Mouse (Mus musculus) testis, adult 2 months (tissue): ENCODE measurements at regions not wholly inside any gene's neighbourhood (a gene's known extent, or its start where the extent isn't known, plus 50 kb on each side); places are given as distances from the start of the nearest gene placed in this dataset.

ENCODE experiments used
- H3K27ac ChIP-seq: fragments of 200-500 bp; 2 replicates; pipeline ENCODE4 v1.5.1; 2012; ENCODE audit warnings: low read depth, low read length; ENCODE audit not compliant: control insufficient read depth, insufficient read depth
- H3K27me3 ChIP-seq: fragments of 200-500 bp; 2 replicates; pipeline ENCODE4 v1.6.1; 2012; ENCODE audit warnings: mild to moderate bottlenecking, low read length, moderate library complexity; ENCODE audit not compliant: control insufficient read depth, insufficient read depth
- H3K36me3 ChIP-seq: fragments of 200-500 bp; 2 replicates; pipeline ENCODE4 v1.6.1; 2012; ENCODE audit warnings: mild to moderate bottlenecking, low read length; ENCODE audit not compliant: control insufficient read depth, insufficient read depth
- H3K4me1 ChIP-seq: fragments of 200-500 bp; 2 replicates; pipeline ENCODE4 v1.6.1; 2012; ENCODE audit warnings: low read length; ENCODE audit not compliant: control insufficient read depth, insufficient read depth
- H3K4me3 ChIP-seq: fragments of 200-500 bp; 2 replicates; pipeline ENCODE4 v1.5.1; 2012; ENCODE audit warnings: low read depth, mild to moderate bottlenecking, low read length, moderate library complexity, mixed read lengths; ENCODE audit not compliant: control insufficient read depth
- CTCF ChIP-seq: fragments of 200-500 bp; IDR thresholded peaks from 2 replicates; pipeline ENCODE4 v1.5.1; 2012; ENCODE audit warnings: low read depth, mild to moderate bottlenecking, inconsistent platforms, low read length, moderate library complexity; ENCODE audit not compliant: control insufficient read depth, insufficient read depth, insufficient replicate concordance
- POLR2A ChIP-seq: fragments of 200-500 bp; IDR thresholded peaks from 2 replicates; pipeline ENCODE4 v1.6.1; 2012; ENCODE audit warnings: low read depth, mild to moderate bottlenecking, inconsistent platforms, low read length, moderate library complexity; ENCODE audit not compliant: control insufficient read depth

DNA sequence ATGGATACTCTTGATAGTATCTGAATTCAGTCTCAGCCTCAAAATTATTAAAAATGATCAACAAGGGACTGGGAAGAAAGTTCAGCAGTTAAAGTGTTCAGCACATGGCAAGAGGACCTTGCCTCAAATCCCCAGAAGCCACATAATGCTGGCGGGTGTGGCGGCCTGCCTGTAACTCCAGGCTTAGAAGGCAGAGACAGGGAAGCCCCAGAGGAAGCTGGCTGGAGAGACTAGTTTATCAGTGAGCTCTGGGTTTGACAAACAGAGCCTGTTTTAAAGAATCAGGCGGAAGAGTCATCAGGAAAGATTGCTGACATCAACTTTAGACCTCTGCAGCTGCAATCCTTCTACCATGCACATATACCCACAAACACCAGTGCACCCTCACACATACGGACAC, 52.1 kb upstream of the Fyn start:
- no peak overlapping the region for H3K27ac ChIP-seq
- peaks cover 10% of the 10 kb centered on the region for H3K4me1 ChIP-seq
- TF ChIP-seq POLR2A (no peak), CTCF (no peak)
- H3K27me3 ChIP-seq = no peaks in the 10 kb centered on the region
- H3K36me3 ChIP-seq = no peaks in the 10 kb centered on the region
- no peak overlapping the region for H3K4me3 ChIP-seq

DNA sequence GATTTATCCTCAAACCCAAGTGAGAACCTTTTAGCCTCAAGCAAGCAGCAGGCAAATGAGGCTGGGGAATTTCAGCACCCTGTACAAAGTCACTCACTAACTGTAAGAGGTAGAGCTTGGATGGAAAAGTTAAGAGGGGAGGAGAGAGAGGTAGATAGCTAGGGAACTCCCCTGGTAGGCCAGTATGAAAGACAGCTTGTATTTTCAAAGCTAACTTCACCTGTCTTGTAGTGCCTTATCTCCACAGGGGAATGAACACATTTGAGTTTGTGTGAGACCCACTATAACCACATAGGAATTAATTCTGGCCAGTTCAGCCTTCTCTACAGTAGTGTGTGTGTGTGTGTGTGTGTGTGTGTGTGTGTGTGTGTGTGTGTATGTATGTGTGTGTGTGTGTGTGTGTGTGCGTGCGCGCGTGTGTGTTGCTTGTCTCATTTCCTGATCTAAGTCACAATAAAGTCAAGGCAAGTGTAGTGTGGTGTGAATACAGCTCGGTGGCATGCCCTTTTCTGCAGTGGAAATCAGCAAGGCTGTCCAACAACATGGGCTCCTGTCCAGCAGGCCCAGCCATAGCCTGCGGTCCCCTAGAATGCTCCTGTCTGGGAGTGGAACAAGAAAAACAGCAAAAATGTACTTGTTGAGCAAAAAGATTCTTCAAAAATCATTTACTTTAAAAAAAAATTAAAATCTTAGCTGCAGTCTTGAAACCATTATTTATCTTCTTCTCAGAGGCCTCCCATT, 53.1 kb upstream of the Fyn start:
- Histone ChIP-seq H3K27me3 (no peaks in the 10 kb centered on the region), H3K4me1 (peaks cover 2% of the 10 kb centered on the region), H3K36me3 (no peaks in the 10 kb centered on the region), H3K27ac (no peak overlapping the region), H3K4me3 (no peak overlapping the region)
- TF ChIP-seq CTCF (no peak), POLR2A (no peak)

DNA sequence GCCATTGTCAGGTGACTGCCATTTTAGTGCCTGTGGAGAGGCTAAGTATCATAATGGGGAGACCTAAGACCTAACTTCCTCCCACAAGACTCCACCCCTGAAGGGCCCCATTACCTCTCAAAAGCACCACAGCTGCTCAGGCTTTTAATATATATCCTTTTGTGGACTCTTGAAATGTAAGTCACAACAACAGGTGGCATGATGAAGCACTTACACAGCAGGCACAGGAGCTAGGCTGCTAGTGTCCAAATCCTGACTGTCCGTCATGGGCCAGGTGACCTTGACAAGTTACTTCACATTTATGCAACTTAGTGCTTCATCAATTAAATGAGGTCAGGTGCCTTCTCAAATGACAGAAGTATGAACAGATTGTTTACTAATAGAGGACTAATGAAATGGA, 57.2 kb upstream of the Fyn start:
- no peak for TF ChIP-seq CTCF
- Histone ChIP-seq H3K27ac (no peak overlapping the region), H3K36me3 (no peaks in the 10 kb centered on the region), H3K27me3 (no peaks in the 10 kb centered on the region), H3K4me3 (no peak overlapping the region), H3K4me1 (no peaks in the 10 kb centered on the region)

DNA sequence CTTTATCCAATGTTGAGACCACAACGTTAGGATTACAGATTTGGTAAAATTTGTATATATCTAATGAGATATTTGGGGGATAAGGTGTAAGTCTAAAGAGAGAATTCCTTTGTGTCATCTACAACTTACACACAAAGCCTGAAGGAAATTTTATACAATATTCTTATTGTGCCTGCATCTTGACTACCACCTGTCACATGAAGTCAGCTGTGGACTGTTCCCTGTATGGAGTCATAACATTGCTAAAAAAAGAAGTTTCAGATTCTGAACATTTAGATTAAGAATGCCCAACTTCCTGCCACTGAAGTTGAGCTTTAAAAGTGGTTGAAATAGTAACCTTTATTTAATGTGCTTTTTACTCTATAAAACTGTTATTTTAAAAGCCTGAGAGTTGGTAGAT, 60.1 kb upstream of the Fyn start:
- Histone ChIP-seq H3K27ac (no peak overlapping the region), H3K36me3 (no peaks in the 10 kb centered on the region), H3K27me3 (no peaks in the 10 kb centered on the region), H3K4me1 (no peaks in the 10 kb centered on the region), H3K4me3 (no peak overlapping the region)
- TF ChIP-seq CTCF (no peak), POLR2A (no peak)

DNA sequence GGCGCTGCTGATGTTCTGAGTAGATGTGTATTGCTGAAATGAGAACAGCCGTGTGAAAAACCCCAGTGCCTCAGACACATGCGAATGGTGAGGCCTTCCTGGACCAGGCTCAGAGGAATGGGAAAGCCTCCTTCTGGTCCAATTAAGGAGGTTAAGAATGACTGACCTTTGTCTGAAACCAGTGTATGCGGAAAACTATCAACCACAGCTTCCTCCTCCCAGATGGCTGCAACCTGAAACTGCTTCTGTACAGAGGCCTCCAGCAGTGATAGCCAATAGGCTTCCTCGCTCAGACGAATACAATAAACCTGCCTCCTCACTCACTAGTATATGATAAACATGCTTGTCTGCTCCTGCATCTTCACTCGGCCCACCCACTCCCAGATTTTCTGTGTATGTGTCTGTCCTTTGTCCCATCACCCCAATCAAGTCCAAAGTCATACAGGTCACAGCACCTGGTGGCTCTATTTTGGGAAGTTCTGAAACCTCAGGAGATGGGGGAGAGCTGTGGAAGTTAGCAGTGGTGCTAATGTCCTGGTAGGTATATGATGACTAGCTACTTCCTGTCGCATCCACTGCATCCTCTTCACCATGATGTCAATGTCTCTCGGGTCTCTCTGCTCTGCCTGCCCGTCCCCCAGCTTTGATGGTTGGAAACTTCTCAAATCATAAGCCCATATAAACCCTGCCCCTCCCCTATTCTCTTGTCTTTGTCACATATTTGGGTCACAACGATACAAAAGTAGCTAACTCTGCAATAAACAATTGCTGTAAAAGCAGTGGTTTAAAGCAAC, 75.8 kb upstream of the Fyn start:
- H3K27ac ChIP-seq = no peak overlapping the region

DNA sequence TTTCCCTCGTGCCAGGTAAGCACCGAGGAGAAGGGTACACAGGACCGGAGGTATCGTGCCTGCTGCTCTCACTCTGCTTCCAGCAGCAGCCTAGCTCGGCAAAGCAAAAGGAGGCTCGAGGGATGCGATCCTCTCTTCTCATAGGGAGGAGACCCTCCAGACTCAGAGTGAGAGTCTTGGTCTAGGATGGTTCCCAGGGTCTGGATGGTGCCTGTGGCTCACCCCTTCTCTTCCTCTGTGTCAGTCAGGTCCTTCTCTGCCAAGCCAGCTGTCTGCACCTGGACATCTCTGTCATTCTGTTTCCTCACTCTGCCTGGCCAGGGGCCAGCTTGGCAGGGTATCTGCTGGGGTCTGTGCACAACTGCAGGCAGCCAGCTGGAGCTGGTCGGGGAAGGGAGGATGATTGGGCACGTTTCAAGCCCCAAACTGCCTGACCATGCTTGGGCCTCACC, 76.9 kb upstream of the Fyn start:
- H3K27ac ChIP-seq = no peak overlapping the region
- H3K4me3 ChIP-seq = no peak overlapping the region

More for the DNA sequence above, 75.8 kb upstream of the Fyn start:
- TF ChIP-seq CTCF = no peak
- TF ChIP-seq POLR2A = no peak
- Histone ChIP-seq H3K27me3 (no peaks in the 10 kb centered on the region), H3K4me3 (no peak overlapping the region), H3K4me1 (peaks cover 2% of the 10 kb centered on the region), H3K36me3 (no peaks in the 10 kb centered on the region)

DNA sequence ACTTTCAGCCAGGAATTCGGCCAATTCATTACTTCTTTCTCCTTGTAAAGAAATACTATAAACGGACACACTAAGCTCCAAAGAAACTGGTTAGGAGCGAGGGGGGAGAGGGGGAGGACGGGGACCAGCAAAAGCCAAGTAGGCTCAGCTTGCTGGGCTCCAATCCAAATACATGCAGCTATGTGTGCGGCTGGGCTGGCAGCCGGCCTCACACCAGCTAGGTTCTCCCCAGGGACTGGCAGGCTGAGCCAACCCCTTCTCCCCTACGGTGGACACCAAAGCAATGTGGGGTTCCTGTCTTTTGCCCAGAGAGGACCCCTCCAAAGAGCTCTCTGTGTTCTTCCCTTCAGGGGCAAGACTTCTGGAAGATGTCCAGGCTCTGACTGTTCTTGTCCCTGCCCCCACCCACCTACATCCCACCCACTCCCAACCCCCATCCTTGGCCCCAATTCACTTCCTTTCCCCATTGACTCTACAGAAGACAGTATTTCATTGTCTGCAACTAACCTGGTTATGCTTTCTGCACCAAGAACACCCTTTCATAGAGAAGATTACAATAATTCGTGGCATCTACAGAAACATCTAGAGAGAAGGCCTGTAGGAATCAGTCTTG, 77.4 kb upstream of the Fyn start:
- Histone ChIP-seq H3K4me1 (peaks cover 2% of the 10 kb centered on the region), H3K36me3 (no peaks in the 10 kb centered on the region), H3K27ac (no peak overlapping the region), H3K27me3 (no peaks in the 10 kb centered on the region), H3K4me3 (no peak overlapping the region)
- TF ChIP-seq POLR2A (no peak), CTCF (no peak)

More for the DNA sequence above, 76.9 kb upstream of the Fyn start:
- TF ChIP-seq POLR2A (no peak), CTCF (no peak)
- H3K36me3 ChIP-seq = no peaks in the 10 kb centered on the region
- H3K27me3 ChIP-seq = no peaks in the 10 kb centered on the region
- H3K4me1 ChIP-seq = peaks cover 2% of the 10 kb centered on the region
